In the genomic region with DNA sequence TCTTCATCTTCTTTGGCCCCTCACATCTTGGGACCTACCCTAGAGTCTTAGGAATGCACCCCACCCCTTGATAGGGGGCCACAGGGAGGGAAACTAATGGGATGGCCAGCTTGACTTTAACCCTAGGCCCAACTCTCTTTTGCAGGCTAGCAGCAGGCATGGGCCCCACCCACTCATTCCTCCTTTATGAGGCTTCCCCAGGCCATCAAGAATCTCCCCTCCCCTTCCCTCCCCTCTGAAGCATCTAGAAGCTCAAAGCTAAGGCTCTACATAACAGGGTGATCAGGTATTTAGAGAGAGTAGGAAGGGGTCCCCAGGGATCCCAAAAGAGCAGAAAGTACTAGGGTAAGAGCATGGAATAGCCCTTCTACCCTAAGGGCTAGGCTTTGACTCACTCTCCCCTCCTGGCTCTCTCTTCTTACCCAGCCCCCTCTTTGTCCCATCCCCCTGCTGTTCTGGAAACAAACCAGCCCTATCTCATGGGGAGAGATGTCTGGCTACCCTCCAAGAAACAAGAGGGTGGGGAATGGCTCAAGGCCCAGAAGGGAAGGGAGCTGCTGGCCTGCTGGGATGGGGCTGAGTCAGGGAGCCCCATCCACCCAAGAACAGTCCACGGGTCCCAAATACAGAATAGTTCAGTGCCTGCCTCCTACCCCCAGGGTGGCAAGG, we compare ENCODE assay signal across 8 mouse cellular contexts. TPM values are rescaled to one million over a fixed set of nuclear protein-coding genes. Genes with fewer than 3 reads are reported as not detected.
A peak's percentile ranks its signal among the peaks of the same experiment; 100 is the strongest.
DNase-seq lines count a peak whose midpoint lies in the region; ATAC-seq lines count a peak whose summit lies in the region.

No protein-coding gene starts in this region.

- no peaks in the 10 kb centered on the region for H3K27me3 ChIP-seq in intestine, embryonic 15.5 days (replicated peaks)

- H3K4me1 ChIP-seq in intestine, embryonic 15.5 days (replicated peaks), result peaks cover 54% of the 10 kb centered on the region

- H3K27ac ChIP-seq in intestine, embryonic 15.5 days, result peak overlapping the region; percentile 68

- peak overlapping the region; percentile 28; the same call in 1 of the 2 replicates for H3K4me2 ChIP-seq in intestine, embryonic 15.5 days (replicated peaks)

- no peaks in the 10 kb centered on the region for H3K36me3 ChIP-seq in intestine, embryonic 15.5 days

- ATAC-seq in intestine, embryonic 15.5 days, result peak; percentile 79
- peak; percentile 51 for ATAC-seq in megakaryocyte progenitor cell, adult 5-6 weeks (replicated peaks; ENCODE audit: poor library complexity)
- no peak for ATAC-seq in activated CD4-positive, CD25-positive, alpha-beta regulatory T cell, adult 4 months

- H3K9me3 ChIP-seq in intestine, embryonic 15.5 days, result no peaks in the 10 kb centered on the region

- 6% methylated on average over 1 of the region's 1 CpGs for WGBS in intestine, embryonic 15.5 days

- H3K4me3 ChIP-seq in intestine, embryonic 15.5 days (replicated peaks), result no peak overlapping the region

- no peak overlapping the region for H3K9ac ChIP-seq in intestine, embryonic 15.5 days

- DNase-seq in ES-CJ7 (ENCODE audit: low read depth, low spot score), result peak; percentile 47
- peak; percentile 71 for DNase-seq in adrenal gland, adult 8-10 months
- peak; percentile 75 for DNase-seq in gastrocnemius, postnatal 25 days
- peak; percentile 42 to 43 for DNase-seq in left cerebral cortex, adult 18-20 months (ENCODE audit: low spot score in 2 of 2)
- DNase-seq in testis, postnatal 14 days (ENCODE audit: low spot score), result peak; percentile 39

RNA-seq across cellular contexts. Expression of a gene that starts 11.0 kb away (rescaled TPM):
- total RNA-seq in adrenal gland, adult 8-10 months (2022), result 1 to 10 TPM; 1.1 to 2.3 (median 1.7) TPM
- under 1 TPM; 0.23 to 0.27 TPM for total RNA-seq in gastrocnemius, postnatal 25 days (2021)
- polyA plus RNA-seq in intestine, embryonic 15.5 days (2015; fragmentation: Nextera tagmentation; extraction: Ambion mirVana), result 2.2 and 2.8 TPM in 2 replicates
- total RNA-seq in left cerebral cortex, adult 18-20 months (2021), result under 1 TPM in 1 of 2 experiments, not detected in 1; 0.44 TPM
- 127 and 144 TPM in 2 replicates for total RNA-seq in megakaryocyte progenitor cell, adult 5-6 weeks (2015)
- total RNA-seq in megakaryocyte progenitor cell, adult 5-6 weeks (2017), result 98.1 and 105 TPM in 2 replicates
- 100 to 1,000 TPM; 419 to 490 TPM for polyA plus RNA-seq in activated CD4-positive, CD25-positive, alpha-beta regulatory T cell, adult 4 months (2017; shearing (Covaris generic))

RNA-seq across cellular contexts. Expression of a gene that starts 36.6 kb away (rescaled TPM):
- 100 to 1,000 TPM; 689 to 780 (median 728) TPM for total RNA-seq in adrenal gland, adult 8-10 months (2022)
- total RNA-seq in gastrocnemius, postnatal 25 days (2021), result 100 to 1,000 TPM; 118 to 130 TPM
- polyA plus RNA-seq in intestine, embryonic 15.5 days (2015; fragmentation: Nextera tagmentation; extraction: Ambion mirVana), result 411 and 413 TPM in 2 replicates
- 100 to 1,000 TPM; 388 to 392 TPM for total RNA-seq in left cerebral cortex, adult 18-20 months (2021)
- 118 and 140 TPM in 2 replicates for total RNA-seq in megakaryocyte progenitor cell, adult 5-6 weeks (2015)
- 121 and 181 TPM in 2 replicates for total RNA-seq in megakaryocyte progenitor cell, adult 5-6 weeks (2017)
- polyA plus RNA-seq in activated CD4-positive, CD25-positive, alpha-beta regulatory T cell, adult 4 months (2017; shearing (Covaris generic)), result 100 to 1,000 TPM; 155 to 235 TPM

RNA-seq across cellular contexts. Expression of a gene that starts 46.8 kb away (rescaled TPM):
- total RNA-seq in adrenal gland, adult 8-10 months (2022), result 1 to 10 TPM in 1 of 4 experiments, under 1 TPM in 1, not detected in 2; 0.75 to 2.0 TPM
- total RNA-seq in gastrocnemius, postnatal 25 days (2021), result not detected
- polyA plus RNA-seq in intestine, embryonic 15.5 days (2015; fragmentation: Nextera tagmentation; extraction: Ambion mirVana), result 12.2 and 12.6 TPM in 2 replicates
- not detected for total RNA-seq in left cerebral cortex, adult 18-20 months (2021)
- 0.67 and 1.0 TPM in 2 replicates for total RNA-seq in megakaryocyte progenitor cell, adult 5-6 weeks (2015)
- 0.68 TPM in 1 of 2 replicates, not detected in the other for total RNA-seq in megakaryocyte progenitor cell, adult 5-6 weeks (2017)
- polyA plus RNA-seq in activated CD4-positive, CD25-positive, alpha-beta regulatory T cell, adult 4 months (2017; shearing (Covaris generic)), result under 1 TPM in 1 of 2 experiments, not detected in 1; 0.29 TPM

RNA-seq across cellular contexts. Expression of a gene that starts 53.2 kb away (rescaled TPM):
- 10 to 100 TPM; 26.5 to 36.9 (median 33.5) TPM for total RNA-seq in adrenal gland, adult 8-10 months (2022)
- 1 to 10 TPM; 7.4 to 8.6 TPM for total RNA-seq in gastrocnemius, postnatal 25 days (2021)
- 76.0 and 76.2 TPM in 2 replicates for polyA plus RNA-seq in intestine, embryonic 15.5 days (2015; fragmentation: Nextera tagmentation; extraction: Ambion mirVana)
- total RNA-seq in left cerebral cortex, adult 18-20 months (2021), result 10 to 100 TPM; 37.8 to 39.6 TPM
- 18.7 and 23.5 TPM in 2 replicates for total RNA-seq in megakaryocyte progenitor cell, adult 5-6 weeks (2015)
- 26.8 and 33.7 TPM in 2 replicates for total RNA-seq in megakaryocyte progenitor cell, adult 5-6 weeks (2017)
- polyA plus RNA-seq in activated CD4-positive, CD25-positive, alpha-beta regulatory T cell, adult 4 months (2017; shearing (Covaris generic)), result 10 to 100 TPM; 22.8 to 50.7 TPM

Comparison
In these comparisons a context has a peak if more than half of its experiments do, and no peak if none do; other contexts are left out.
1. RNA of a gene that starts 11.0 kb away (total RNA-seq): 98.1 to 144 TPM in megakaryocyte progenitor cell, adult 5-6 weeks; 1.1 to 2.3 TPM in adrenal gland, adult 8-10 months, 0.44 TPM in left cerebral cortex, adult 18-20 months and 0.23 to 0.27 TPM in gastrocnemius, postnatal 25 days; every median in the first group is over 10 times any median in the second.
2. Peak in every context shown above with its lines, with median percentiles within 50 percentile points of each other: DNase-seq.